8 mouse cellular contexts compared by ENCODE assay signal in the genomic region with DNA sequence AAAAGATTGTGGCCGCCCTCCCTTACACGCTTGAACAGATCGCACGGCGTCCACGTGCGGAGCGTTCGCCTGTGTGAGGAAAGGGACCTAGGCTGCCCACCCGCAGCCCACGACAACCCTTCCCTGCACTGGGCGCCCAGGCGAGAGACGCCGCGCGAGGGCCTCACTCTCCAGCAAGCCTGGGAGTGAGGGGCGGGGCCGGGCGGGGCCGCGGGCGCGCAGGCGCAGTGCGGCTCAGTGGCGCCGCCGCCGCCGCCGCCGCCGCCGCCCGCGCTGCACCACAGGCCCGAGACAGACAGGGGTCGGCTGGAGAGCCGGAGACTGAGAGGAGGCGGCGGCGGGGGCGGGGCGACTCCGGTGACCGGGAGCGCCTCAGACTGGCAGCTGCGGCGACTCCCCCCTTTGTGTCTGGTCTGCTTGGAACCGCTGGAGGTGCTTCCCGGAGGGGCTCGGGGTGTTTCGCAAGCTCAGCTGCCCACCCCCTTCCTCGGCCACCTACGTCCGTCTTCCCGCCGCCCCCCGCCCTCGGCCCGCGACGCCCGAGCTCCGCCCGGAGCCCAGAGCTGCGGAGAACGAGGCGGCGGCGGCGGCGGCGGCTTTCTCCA. TPM values are rescaled to one million over a fixed set of nuclear protein-coding genes. Genes with fewer than 3 reads are reported as not detected.
DNase-seq lines count a peak whose midpoint lies in the region; ATAC-seq and TF ChIP-seq lines count a peak whose summit lies in the region.

TSS of gene Bmpr2 (plus strand) at position 237 of the 605 bp plus-strand sequence.

- no peak for TF ChIP-seq CTCF in small intestine, adult 2 months (IDR thresholded peaks at IDR 0.05; ENCODE audit: extremely low read depth, insufficient read length, insufficient replicate concordance, low read depth, low read length)

- H3K4me3 ChIP-seq in embryonic facial prominence, embryonic 13.5 days, result peak within 1 kb of the TSS; percentile 96
- peak within 1 kb of the TSS; percentile 94 for H3K4me3 ChIP-seq in limb, embryonic 11.5 days (ENCODE audit: low read depth, low read length)
- peak within 1 kb of the TSS; percentile 99 for H3K4me3 ChIP-seq in midbrain, embryonic 13.5 days (replicated peaks)
- H3K4me3 ChIP-seq in small intestine, adult 2 months (ENCODE audit: low read depth, low read length), result peak within 1 kb of the TSS; percentile 100

- H3K9ac ChIP-seq in embryonic facial prominence, embryonic 13.5 days, result peak within 1 kb of the TSS; percentile 97
- peak within 1 kb of the TSS; percentile 92 for H3K9ac ChIP-seq in limb, embryonic 11.5 days (ENCODE audit: low read length)
- peak within 1 kb of the TSS; percentile 97 for H3K9ac ChIP-seq in midbrain, embryonic 13.5 days (replicated peaks)

- H3K27me3 ChIP-seq in embryonic facial prominence, embryonic 13.5 days, result no peaks in the 10 kb centered on the region
- H3K27me3 ChIP-seq in limb, embryonic 11.5 days (ENCODE audit: control insufficient read depth, insufficient read depth, low read length), result no peaks in the 10 kb centered on the region
- no peaks in the 10 kb centered on the region for H3K27me3 ChIP-seq in midbrain, embryonic 13.5 days
- H3K27me3 ChIP-seq in small intestine, adult 2 months (ENCODE audit: control insufficient read depth, insufficient read depth, low read length), result peaks cover 3% of the 10 kb centered on the region; the same call in 1 of the 2 replicates

- no peaks in the 10 kb centered on the region for H3K36me3 ChIP-seq in embryonic facial prominence, embryonic 13.5 days
- H3K36me3 ChIP-seq in limb, embryonic 11.5 days (ENCODE audit: control insufficient read depth, insufficient read depth, low read length), result no peaks in the 10 kb centered on the region
- no peaks in the 10 kb centered on the region for H3K36me3 ChIP-seq in midbrain, embryonic 13.5 days
- H3K36me3 ChIP-seq in small intestine, adult 2 months (ENCODE audit: control insufficient read depth, insufficient read depth, low read length), result no peaks in the 10 kb centered on the region

- under 1% methylated on average over 63 of the region's 75 CpGs for WGBS in embryonic facial prominence, embryonic 13.5 days
- under 1% methylated on average over 44 of the region's 75 CpGs for WGBS in limb, embryonic 11.5 days
- WGBS in midbrain, embryonic 13.5 days, result under 1% methylated on average over 70 of the region's 75 CpGs
- under 1% methylated on average over 71 of the region's 75 CpGs for WGBS in small intestine, adult 2 months

- TF ChIP-seq POLR2A in small intestine, adult 2 months (IDR thresholded peaks at IDR 0.05; ENCODE audit: low read depth, low read length), result peak; percentile 66

- peak within 1 kb of the TSS; percentile 71 for H3K4me2 ChIP-seq in embryonic facial prominence, embryonic 13.5 days
- peak within 1 kb of the TSS; percentile 66 for H3K4me2 ChIP-seq in limb, embryonic 11.5 days (ENCODE audit: low read depth, severe bottlenecking)
- H3K4me2 ChIP-seq in midbrain, embryonic 13.5 days (replicated peaks), result peak within 1 kb of the TSS; percentile 84

- peak; percentile 90 for ATAC-seq in embryonic facial prominence, embryonic 13.5 days (ENCODE audit: insufficient number of reproducible peaks, insufficient read depth, low FRiP score, low TSS enrichment, low read depth)
- ATAC-seq in limb, embryonic 11.5 days (ENCODE audit: insufficient number of reproducible peaks, low FRiP score, low TSS enrichment, low read depth), result peak; percentile 94
- peak; percentile 95 for ATAC-seq in midbrain, embryonic 13.5 days

- peaks cover 11% of the 10 kb centered on the region for H3K4me1 ChIP-seq in embryonic facial prominence, embryonic 13.5 days
- peaks cover 7% of the 10 kb centered on the region; the same call in 1 of the 2 replicates for H3K4me1 ChIP-seq in limb, embryonic 11.5 days (ENCODE audit: control insufficient read depth, insufficient read depth, low read length)
- peaks cover 25% of the 10 kb centered on the region for H3K4me1 ChIP-seq in midbrain, embryonic 13.5 days (replicated peaks)
- H3K4me1 ChIP-seq in small intestine, adult 2 months (ENCODE audit: control insufficient read depth, insufficient read depth, insufficient read length, low read length), result 0 out of 2 replicates have a peak, but pooled peaks cover 3% of the 10 kb centered on the region

- H3K9me3 ChIP-seq in embryonic facial prominence, embryonic 13.5 days, result no peaks in the 10 kb centered on the region
- no peaks in the 10 kb centered on the region for H3K9me3 ChIP-seq in limb, embryonic 11.5 days (ENCODE audit: control insufficient read depth, low read length)
- no peaks in the 10 kb centered on the region for H3K9me3 ChIP-seq in midbrain, embryonic 13.5 days

- H3K27ac ChIP-seq in embryonic facial prominence, embryonic 13.5 days, result peak within 1 kb of the TSS; percentile 98
- peak within 1 kb of the TSS; percentile 98 for H3K27ac ChIP-seq in limb, embryonic 11.5 days (replicated peaks; ENCODE audit: low read depth, low read length)
- H3K27ac ChIP-seq in midbrain, embryonic 13.5 days, result peak within 1 kb of the TSS; percentile 99
- peak within 1 kb of the TSS; percentile 75 for H3K27ac ChIP-seq in small intestine, adult 2 months (ENCODE audit: insufficient read depth, low read depth, low read length)

- DNase-seq in 3T3-L1 (ENCODE audit: low read depth, low spot score), result peak; percentile 83
- DNase-seq in adrenal gland, postnatal 36 days, result peak; percentile 92 to 96
- peak; percentile 88 to 93 for DNase-seq in heart, adult 18-20 months
- peak; percentile 87 for DNase-seq in kidney, adult 18-20 months
- DNase-seq in limb, embryonic 11.5 days (ENCODE audit: low spot score), result peak; percentile 91

RNA-seq across cellular contexts. Expression of gene Bmpr2, which starts in this region (rescaled TPM):
- 10 to 100 TPM; 73.4 to 78.1 TPM for total RNA-seq in adrenal gland, postnatal 36 days (2021)
- 10.5 and 12.0 TPM in 2 replicates for polyA plus RNA-seq in embryonic facial prominence, embryonic 13.5 days (2015; fragmentation: Nextera tagmentation; extraction: Ambion mirVana)
- 10 to 100 TPM; 39.7 to 44.5 TPM for total RNA-seq in heart, adult 18-20 months (2021)
- 11.2 and 11.8 TPM in 2 replicates for polyA plus RNA-seq in limb, embryonic 11.5 days (2014; fragmentation: Nextera tagmentation; extraction: Ambion mirVana)
- 10.9 and 13.0 TPM in 2 replicates for polyA plus RNA-seq in midbrain, embryonic 13.5 days (2015; fragmentation: Nextera tagmentation; extraction: Ambion mirVana)
- polyA plus RNA-seq in small intestine, adult 2 months (2012; rRNA removed), result 0.89 and 1.9 TPM in 2 replicates

Comparison
In these comparisons a context has a peak if more than half of its experiments do, and no peak if none do; other contexts are left out.
1. Peak in every context shown above with its lines: DNase-seq, ATAC-seq, H3K4me3 ChIP-seq and H3K27ac ChIP-seq.